Mouse (Mus musculus) limb, embryonic 10.5 days (tissue): ENCODE measurements around the gene Fam129a. TPM values are rescaled to one million over a fixed set of nuclear protein-coding genes. Genes with fewer than 3 reads are reported as not detected.
"Not testable (repeated sequence)": the region's sequence is repeated elsewhere in the genome, so short reads cannot be mapped to it uniquely, and the experiment has no call there.

Source experiments
- DNase-seq: peaks from one replicate; pipeline ENCODE4 v3.0.0-alpha.2; 2017; ENCODE audit warnings: low spot score
- H3K27ac ChIP-seq: fragments of 300-500 bp; sonication (generic); 2 replicates; pipeline ENCODE4 v1.5.1; 2016; ENCODE audit warnings: mild to moderate bottlenecking
- H3K27me3 ChIP-seq: fragments of 300-500 bp; sonication (generic); 2 replicates; pipeline ENCODE4 v1.6.1; 2016; ENCODE audit warnings: low read depth, mild to moderate bottlenecking; ENCODE audit not compliant: poor library complexity, severe bottlenecking
- H3K36me3 ChIP-seq: fragments of 300-500 bp; sonication (generic); 2 replicates; pipeline ENCODE4 v1.6.1; 2016; ENCODE audit warnings: mild to moderate bottlenecking, moderate library complexity
- H3K4me1 ChIP-seq: fragments of 300-500 bp; sonication (generic); 2 replicates; pipeline ENCODE4 v1.6.1; 2016
- H3K4me3 ChIP-seq: fragments of 300-500 bp; sonication (generic); 2 replicates; pipeline ENCODE4 v1.5.1; 2016; ENCODE audit warnings: mild to moderate bottlenecking, moderate library complexity
- H3K9me3 ChIP-seq: fragments of 300-500 bp; sonication (generic); replicated peaks from 2 replicates; pipeline ENCODE4 v1.6.1; 2016; ENCODE audit warnings: mild to moderate bottlenecking
- WGBS: fragments of 180-500 bp; shearing (Covaris S2); methylation state at CpG from one replicate; pipeline ENCODE4 v1.1.7; 2016; 5-methylcytosine and 5-hydroxymethylcytosine counted together
- polyA plus RNA-seq: library from polyadenylated mRNA; unstranded; fragments of >200 nt; fragmentation: Nextera tagmentation; extraction: Ambion mirVana; gene quantifications from 2 replicates; pipeline ENCODE4 v1.2.1, GENCODE M21; 2016

Fam129a gene
- polyA plus RNA-seq, 1 experiment from 2014 or later = 0.90 TPM

DNA sequence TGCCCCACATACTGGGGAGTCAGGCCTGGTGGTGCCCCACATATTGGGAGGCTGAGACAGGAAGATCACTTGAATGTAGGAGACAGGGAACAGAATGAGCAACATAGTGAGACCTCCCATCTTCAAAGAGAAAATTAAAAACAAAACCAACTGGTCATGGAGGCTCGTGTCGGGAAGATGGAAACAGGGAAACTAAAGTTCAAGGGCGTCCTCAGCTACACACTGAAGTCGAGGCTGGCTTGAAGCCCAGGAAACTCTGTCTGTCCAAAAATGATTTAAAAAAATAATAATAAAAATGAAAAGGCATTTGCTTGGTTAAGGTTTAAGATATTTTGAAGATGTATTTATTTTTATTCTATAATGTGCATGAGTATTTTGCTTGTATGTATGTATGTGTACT, 152.8 kb downstream of the Fam129a start:
- DNase-seq = no peak
- no peaks in the 10 kb centered on the region for H3K27me3 ChIP-seq
- WGBS = 84% methylated on average over 4 of the region's 4 CpGs

DNA sequence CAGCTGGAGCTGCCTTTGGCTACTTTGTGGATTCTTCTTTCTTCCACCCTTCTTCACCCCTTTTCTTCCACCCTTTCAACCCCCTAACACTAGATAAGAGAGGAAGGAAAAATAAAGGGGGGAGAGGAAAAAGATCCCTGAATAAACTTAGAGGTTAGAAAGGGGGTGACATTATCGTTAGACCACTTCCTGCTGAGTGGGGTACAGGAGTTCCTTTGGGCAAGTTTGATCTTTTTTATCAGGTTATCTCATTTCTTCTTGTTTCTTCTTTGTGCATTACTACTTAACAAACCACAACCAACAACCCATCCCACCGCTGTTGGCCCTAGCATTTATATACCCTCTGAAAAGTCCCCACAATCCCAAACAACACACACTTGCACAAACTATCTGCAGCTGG, 154.6 kb downstream of the Fam129a start:
- Histone ChIP-seq H3K9me3 (no peaks in the 10 kb centered on the region), H3K4me1 (peaks cover 4% of the 10 kb centered on the region), H3K27ac (no peak overlapping the region), H3K4me3 (no peak overlapping the region), H3K27me3 (no peaks in the 10 kb centered on the region), H3K36me3 (no peaks in the 10 kb centered on the region)
- no peak for DNase-seq
- WGBS = 86% methylated on average over 2 of the region's 2 CpGs

More for the DNA sequence above, 152.8 kb downstream of the Fam129a start:
- Histone ChIP-seq H3K4me1 (peaks cover 12% of the 10 kb centered on the region), H3K9me3 (no peaks in the 10 kb centered on the region), H3K36me3 (no peaks in the 10 kb centered on the region), H3K4me3 (no peak overlapping the region), H3K27ac (no peak overlapping the region)

DNA sequence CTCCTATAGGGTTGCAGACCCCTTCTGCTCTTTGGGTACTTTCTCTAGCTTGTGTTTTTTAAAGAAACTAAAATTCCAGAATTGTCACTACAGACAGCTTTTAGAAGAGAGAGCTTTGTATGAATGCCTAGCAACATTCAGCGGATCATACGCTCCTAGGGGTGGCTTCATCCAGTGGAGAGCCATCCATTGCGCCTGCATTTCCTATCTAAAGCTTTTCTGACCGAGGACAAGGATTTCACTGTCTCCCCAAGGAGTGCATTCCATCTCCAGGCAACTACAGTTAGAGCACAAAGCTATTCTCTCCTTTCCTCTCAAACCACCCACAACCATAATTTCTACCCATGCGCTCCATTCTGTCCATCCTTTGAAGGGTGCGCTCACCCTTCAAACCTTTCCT, 155.4 kb downstream of the Fam129a start:
- H3K27ac ChIP-seq = no peak overlapping the region
- no peak for DNase-seq
- peaks cover 4% of the 10 kb centered on the region for H3K4me1 ChIP-seq
- H3K4me3 ChIP-seq = no peak overlapping the region
- H3K27me3 ChIP-seq = no peaks in the 10 kb centered on the region
- H3K36me3 ChIP-seq = no peaks in the 10 kb centered on the region
- WGBS = 94% methylated on average over 6 of the region's 6 CpGs
- no peaks in the 10 kb centered on the region for H3K9me3 ChIP-seq

DNA sequence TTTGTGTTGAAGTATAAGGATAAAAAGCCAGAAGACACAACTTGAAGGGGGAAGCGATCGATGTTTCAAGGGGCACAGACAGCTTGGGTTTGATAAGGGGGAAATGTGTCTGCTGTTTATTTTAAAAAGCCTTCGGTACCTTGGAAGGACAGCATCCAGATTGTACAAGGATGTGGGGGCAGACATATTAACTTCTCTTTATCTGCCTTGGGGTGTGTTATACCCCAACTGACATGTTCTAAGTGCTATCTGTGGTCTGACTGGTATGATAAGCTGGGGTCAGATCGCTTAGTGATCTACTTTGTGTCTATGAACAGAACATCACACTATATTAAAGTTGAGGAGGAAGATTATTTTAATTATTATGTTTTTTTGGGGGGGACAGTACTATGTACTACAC, 157.2 kb downstream of the Fam129a start:
- no peak overlapping the region for H3K4me3 ChIP-seq
- H3K9me3 ChIP-seq = no peaks in the 10 kb centered on the region
- DNase-seq = no peak
- WGBS = 90% methylated on average over 4 of the region's 4 CpGs
- peaks cover 4% of the 10 kb centered on the region for H3K4me1 ChIP-seq
- no peaks in the 10 kb centered on the region for H3K36me3 ChIP-seq
- H3K27ac ChIP-seq = no peak overlapping the region
- H3K27me3 ChIP-seq = no peaks in the 10 kb centered on the region

DNA sequence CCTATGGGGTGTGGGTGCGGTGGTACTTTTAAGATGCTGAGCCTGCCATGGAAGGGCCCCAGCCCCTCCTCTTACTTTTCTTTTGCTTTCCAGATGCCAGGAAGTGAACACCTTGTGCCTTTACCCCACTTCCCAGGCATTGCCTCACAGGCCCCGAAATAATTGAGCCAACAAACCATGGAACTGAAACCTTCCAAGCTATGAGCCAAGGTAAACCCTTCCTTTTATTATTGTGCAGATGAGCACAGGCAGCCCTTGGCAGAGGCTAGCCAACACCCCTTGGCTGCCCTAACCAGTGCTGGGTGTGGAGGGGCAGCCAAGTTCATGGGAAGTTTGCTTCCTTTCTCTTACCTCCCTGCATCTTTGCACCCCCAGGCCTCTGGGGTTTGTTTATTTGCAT, 166.2 kb downstream of the Fam129a start:
- no peaks in the 10 kb centered on the region for H3K27me3 ChIP-seq
- H3K4me3 ChIP-seq = no peak overlapping the region
- 88% methylated on average over 2 of the region's 2 CpGs for WGBS
- DNase-seq = no peak
- H3K27ac ChIP-seq = no peak overlapping the region
- H3K9me3 ChIP-seq = no peaks in the 10 kb centered on the region
- no peaks in the 10 kb centered on the region for H3K36me3 ChIP-seq
- H3K4me1 ChIP-seq = no peaks in the 10 kb centered on the region

DNA sequence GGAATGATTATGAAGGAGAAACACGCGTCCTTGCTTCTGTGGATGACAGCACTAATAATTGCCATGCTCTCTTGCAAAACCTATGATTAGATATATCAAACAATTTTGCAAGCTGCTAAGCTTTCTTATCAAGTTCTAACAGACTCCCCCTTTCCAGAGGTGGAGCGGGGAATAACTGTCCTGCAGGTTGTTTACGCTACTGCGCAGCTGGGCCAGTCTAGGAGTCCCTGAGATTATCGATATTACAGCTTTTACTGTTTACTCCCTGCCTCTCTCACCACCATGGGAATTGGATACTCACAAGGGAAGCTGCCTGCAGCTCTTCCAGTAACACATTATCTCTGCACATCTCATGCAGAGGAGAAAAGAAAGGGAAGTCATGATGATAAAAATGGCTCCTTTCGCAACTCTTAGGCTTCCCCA, 170.2 kb downstream of the Fam129a start:
- WGBS = 93% methylated on average over 7 of the region's 7 CpGs

DNA sequence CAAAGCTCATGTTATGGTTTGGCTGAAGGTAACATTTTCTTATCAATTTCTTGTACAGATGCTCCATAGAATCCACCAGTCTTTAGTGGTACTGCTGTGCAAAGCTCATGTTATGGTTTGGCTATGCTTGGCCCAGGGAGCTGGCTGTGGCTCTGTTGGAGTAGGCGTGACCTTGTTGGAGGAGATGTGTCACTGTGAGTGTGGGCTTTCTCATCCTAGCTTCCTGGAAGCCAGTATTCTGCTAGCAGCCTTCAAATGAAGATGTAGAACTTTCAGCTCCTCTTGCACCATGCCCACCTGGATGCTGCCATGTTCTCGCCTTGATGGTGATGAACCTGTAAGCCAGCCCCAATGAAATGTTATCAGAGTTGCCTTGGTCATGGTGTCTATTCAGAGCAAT, 178.9 kb downstream of the Fam129a start:
- not testable (repeated sequence) for DNase-seq, H3K27me3 ChIP-seq, H3K27ac ChIP-seq, H3K9me3 ChIP-seq, H3K4me1 ChIP-seq, H3K36me3 ChIP-seq, H3K4me3 ChIP-seq
- 87% methylated on average over 2 of the region's 2 CpGs for WGBS

More for the DNA sequence above, 170.2 kb downstream of the Fam129a start:
- Histone ChIP-seq H3K27me3 (no peaks in the 10 kb centered on the region), H3K4me3 (no peak overlapping the region), H3K4me1 (no peaks in the 10 kb centered on the region), H3K36me3 (no peaks in the 10 kb centered on the region), H3K27ac (no peak overlapping the region), H3K9me3 (no peaks in the 10 kb centered on the region)
- DNase-seq = no peak

DNA sequence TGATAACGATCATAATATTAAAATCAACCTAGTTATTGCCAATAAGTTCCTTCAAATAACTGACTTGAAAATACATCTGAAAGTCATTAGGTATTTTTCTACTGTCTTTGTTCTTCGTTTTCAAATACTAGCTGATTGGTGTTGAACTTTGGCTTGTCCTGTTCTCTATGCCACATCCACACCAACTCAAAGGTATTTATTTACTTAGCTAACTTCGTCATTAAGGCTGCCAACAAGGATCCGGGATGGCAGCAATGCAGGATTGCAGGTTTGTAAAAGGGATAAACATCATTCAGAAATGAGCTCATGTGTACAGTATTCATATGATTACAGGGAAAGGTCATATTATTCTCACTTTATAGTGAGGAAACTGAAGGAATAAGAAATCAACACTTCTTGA, 182.0 kb downstream of the Fam129a start:
- H3K27me3 ChIP-seq = no peaks in the 10 kb centered on the region
- H3K9me3 ChIP-seq = no peaks in the 10 kb centered on the region
- H3K4me1 ChIP-seq = peaks cover 21% of the 10 kb centered on the region
- DNase-seq = no peak
- H3K27ac ChIP-seq = no peak overlapping the region
- no peak overlapping the region for H3K4me3 ChIP-seq
- 81% methylated on average over 4 of the region's 4 CpGs for WGBS
- H3K36me3 ChIP-seq = no peaks in the 10 kb centered on the region

DNA sequence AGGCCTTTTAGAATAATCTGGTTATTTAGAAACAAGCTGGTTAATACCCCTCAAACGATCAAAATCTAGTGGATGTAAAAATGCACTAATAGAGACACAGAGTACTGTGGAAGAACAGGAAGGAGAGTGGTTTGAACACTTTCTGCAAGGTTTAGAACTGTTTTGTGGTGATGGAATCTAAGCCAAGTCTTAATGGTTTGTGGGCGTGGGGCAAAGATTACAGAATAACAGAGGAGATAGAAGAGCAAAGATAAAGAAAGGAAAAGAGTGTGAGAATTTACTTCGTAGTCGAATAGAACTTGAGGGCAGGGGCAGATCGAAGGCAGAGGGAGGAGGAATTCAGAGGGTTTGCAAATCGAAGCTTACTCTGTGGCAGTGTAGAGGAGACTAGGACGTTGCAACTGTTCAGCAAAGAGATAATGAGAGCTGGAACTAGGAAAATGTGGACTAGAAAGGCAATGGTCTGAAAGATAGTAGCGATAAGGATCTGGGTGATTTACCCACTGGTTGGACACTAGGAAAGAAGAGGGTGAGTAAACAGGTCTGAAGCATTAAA, 182.5 kb downstream of the Fam129a start:
- no peak for DNase-seq
- H3K4me3 ChIP-seq = no peak overlapping the region
- peaks cover 21% of the 10 kb centered on the region for H3K4me1 ChIP-seq
- H3K27me3 ChIP-seq = no peaks in the 10 kb centered on the region
- WGBS = 82% methylated on average over 8 of the region's 8 CpGs
- H3K27ac ChIP-seq = no peak overlapping the region
- no peaks in the 10 kb centered on the region for H3K36me3 ChIP-seq
- no peaks in the 10 kb centered on the region for H3K9me3 ChIP-seq

DNA sequence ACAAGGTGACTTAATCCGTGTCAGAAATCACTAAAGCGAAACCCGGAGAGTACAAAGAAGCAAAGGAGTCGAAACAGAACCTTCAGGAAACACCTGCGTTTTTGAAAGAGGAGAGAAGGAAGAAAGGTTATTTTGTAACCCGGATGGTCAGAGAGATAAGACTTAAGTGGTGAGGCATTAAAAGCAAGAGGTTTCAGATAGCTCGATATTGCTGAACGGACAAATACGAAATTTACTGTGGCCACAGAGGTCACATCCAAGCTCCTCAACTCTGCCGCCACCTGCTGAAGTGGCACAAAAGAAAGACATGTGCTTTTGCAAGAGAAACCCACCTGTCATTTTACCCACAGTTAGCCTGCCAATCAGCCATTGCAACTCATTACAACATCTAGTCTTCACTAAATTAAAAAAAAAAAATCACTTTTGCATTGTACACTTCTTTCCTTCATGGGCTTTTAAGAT, 183.1 kb downstream of the Fam129a start:
- H3K4me3 ChIP-seq = peak overlapping the region; percentile 96
- no peaks in the 10 kb centered on the region for H3K36me3 ChIP-seq
- peaks cover 21% of the 10 kb centered on the region for H3K4me1 ChIP-seq
- no peaks in the 10 kb centered on the region for H3K27me3 ChIP-seq
- no peaks in the 10 kb centered on the region for H3K9me3 ChIP-seq
- WGBS = 80% methylated on average over 10 of the region's 10 CpGs
- peak overlapping the region; percentile 88 for H3K27ac ChIP-seq
- DNase-seq = no peak

DNA sequence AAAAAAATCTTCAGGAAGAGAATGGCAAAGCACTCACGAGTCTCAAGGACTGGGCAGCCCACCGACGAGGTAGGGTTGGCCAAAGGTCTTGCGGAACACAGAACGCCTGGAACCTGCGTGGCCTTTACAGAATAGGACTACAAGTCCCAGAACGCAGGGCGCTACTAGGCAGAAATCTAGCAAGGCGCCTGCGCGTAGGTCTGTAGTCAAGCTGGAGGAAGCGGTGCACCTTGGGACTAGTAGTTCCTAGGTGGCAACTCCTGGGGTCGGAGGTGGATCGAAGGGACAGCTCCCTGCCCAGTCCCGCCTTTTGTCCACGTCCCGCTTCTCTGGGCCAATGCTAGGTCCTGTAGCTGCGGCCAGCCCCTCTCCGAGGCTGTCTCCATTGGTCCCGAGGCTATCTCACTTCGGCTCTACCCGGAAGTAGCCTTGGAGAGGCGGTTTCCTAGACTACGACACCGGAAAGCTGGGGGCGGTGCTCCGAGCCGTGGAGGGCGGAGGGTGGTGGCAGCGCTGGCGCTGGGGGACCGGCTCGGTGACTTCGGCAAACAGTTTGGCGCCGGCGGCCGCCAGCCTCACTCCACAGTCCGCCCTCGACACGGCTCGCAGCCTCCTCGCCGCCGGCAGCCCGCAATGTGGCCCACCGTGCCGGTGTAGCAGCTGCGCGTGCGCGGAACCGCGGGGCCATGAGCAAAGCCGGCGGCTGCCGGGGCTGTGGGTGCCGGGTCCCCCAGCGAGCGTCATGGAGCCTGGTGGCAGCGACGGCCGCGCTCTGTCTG, 184.1 kb downstream of the Fam129a start, which contains the start of gene Edem3:
Gene Edem3 (plus strand): TSS at position 491 of the 779 bp plus-strand sequence.
- H3K27ac ChIP-seq = peak within 1 kb of the TSS; percentile 88
- WGBS = under 1% methylated on average over 64 of the region's 64 CpGs

DNA sequence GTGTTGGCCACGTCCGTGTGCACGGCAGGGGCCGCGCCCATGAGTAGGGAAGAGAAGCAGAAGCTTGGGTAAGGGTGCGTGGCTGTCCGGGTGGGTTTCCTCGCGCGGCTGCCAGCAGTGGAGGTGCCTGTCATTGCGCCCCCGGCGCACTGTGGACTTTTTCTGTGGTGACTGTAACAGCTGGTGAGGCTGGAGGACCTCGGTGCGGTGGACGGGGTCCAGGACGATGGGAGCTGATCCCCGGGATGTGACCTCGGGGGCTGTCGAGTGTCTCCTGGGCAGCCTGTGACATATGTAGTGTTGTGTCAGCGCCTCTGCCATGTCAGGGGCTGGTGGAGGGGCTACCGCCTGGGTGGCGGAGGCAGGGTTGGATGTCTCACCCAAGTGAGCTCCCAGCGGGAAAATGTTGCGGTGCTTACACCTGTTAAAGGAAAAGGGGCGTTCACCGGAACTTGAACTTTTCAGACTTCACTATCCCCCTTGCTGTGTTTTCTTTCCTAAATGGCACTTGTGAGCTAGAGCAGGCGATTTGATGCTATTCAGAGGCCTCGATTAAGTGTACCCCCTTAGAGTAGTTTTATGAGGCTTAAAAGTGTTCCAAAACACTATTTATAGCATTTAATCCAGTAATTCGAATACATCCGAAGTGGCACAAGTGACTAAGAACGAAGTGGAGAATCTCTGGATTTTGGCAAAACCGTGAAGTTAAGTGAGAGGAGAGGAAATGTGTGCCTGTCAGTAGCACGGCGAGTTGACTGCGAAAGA, 184.9 kb downstream of the Fam129a start:
- H3K27me3 ChIP-seq = no peaks in the 10 kb centered on the region
- peak overlapping the region; percentile 96 for H3K4me3 ChIP-seq
- H3K27ac ChIP-seq = peak overlapping the region; percentile 88
- DNase-seq = no peak
- no peaks in the 10 kb centered on the region for H3K9me3 ChIP-seq
- WGBS = 9% methylated on average over 36 of the region's 36 CpGs
- peaks cover 21% of the 10 kb centered on the region for H3K4me1 ChIP-seq
- peaks cover 1% of the 10 kb centered on the region; the same call in 1 of the 2 replicates for H3K36me3 ChIP-seq

More for the DNA sequence above, 184.1 kb downstream of the Fam129a start, which contains the start of gene Edem3:
- Histone ChIP-seq H3K36me3 (no peaks in the 10 kb centered on the region), H3K9me3 (no peaks in the 10 kb centered on the region), H3K4me1 (peaks cover 21% of the 10 kb centered on the region), H3K4me3 (peak within 1 kb of the TSS; percentile 96), H3K27me3 (no peaks in the 10 kb centered on the region)
- DNase-seq = peak; percentile 90

DNA sequence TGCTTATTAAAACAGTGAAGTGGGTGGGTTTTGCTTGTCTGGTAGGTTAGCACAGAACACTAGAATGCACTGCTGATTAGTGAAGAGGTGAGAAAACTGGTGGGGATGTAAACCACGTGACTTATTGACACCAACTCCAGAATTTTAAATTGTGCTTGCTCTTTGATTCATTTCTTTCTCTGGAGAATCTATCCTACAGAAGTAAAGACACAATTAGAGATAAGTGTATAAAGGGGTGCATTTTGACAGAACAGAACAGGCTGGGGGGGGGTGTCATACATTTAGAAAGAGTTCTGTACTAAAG, 185.4 kb downstream of the Fam129a start:
- H3K27me3 ChIP-seq = no peaks in the 10 kb centered on the region
- peak overlapping the region; percentile 96 for H3K4me3 ChIP-seq
- no peaks in the 10 kb centered on the region for H3K9me3 ChIP-seq
- H3K4me1 ChIP-seq = peaks cover 21% of the 10 kb centered on the region
- peaks cover 7% of the 10 kb centered on the region for H3K36me3 ChIP-seq
- no peak for DNase-seq
- WGBS = 32% methylated on average over 1 of the region's 1 CpGs
- no peak overlapping the region for H3K27ac ChIP-seq
